Mouse (Mus musculus) G1E (cell line): ENCODE measurements around the gene Stip1. TPM values are rescaled to one million over a fixed set of nuclear protein-coding genes. Genes with fewer than 3 reads are reported as not detected.

Source experiments
- ATAC-seq: 2 replicates; pipeline ENCODE4 v1.8.0; 2016; ENCODE audit warnings: mild to moderate bottlenecking; ENCODE audit not compliant: insufficient number of reproducible peaks, poor library complexity, low FRiP score, severe bottlenecking; ENCODE audit errors: extremely low read depth
- DNase-seq: peaks from one replicate; pipeline ENCODE4 v3.0.0; 2012; ENCODE audit warnings: low spot score
- H3K27me3 ChIP-seq: 2 replicates; pipeline ENCODE4 v1.6.1; 2012; ENCODE audit warnings: mild to moderate bottlenecking, low read length, inconsistent platforms; ENCODE audit not compliant: insufficient read depth
- H3K36me3 ChIP-seq: replicated peaks from 2 replicates; pipeline ENCODE3; 2012; ENCODE audit warnings: mild to moderate bottlenecking, inconsistent platforms
- H3K4me1 ChIP-seq: 2 replicates; pipeline ENCODE4 v1.6.1; 2012; ENCODE audit warnings: low read depth, low read length, inconsistent platforms, mixed read lengths; ENCODE audit not compliant: insufficient read depth
- H3K4me3 ChIP-seq: 2 replicates; pipeline ENCODE4 v1.5.1; 2012; ENCODE audit warnings: low read depth, mild to moderate bottlenecking, inconsistent platforms, low read length, moderate library complexity, mixed read lengths
- H3K9me3 ChIP-seq: replicated peaks from 2 replicates; pipeline ENCODE4 v1.6.1; 2012; ENCODE audit warnings: inconsistent platforms
- CTCF ChIP-seq: IDR thresholded peaks from 2 replicates; pipeline ENCODE4 v1.5.1; 2012; ENCODE audit warnings: low read depth, low read length, inconsistent platforms, mixed read lengths
- GATA1 ChIP-seq: IDR thresholded peaks from 2 replicates; pipeline ENCODE4 v1.6.1; 2012; ENCODE audit warnings: borderline replicate concordance, low read length, inconsistent platforms, mixed read lengths
- GATA2 ChIP-seq: IDR thresholded peaks from 2 replicates; pipeline ENCODE4 v1.6.1; 2012; ENCODE audit warnings: low read depth, low read length, inconsistent platforms, borderline replicate concordance
- POLR2AphosphoS5 ChIP-seq: IDR thresholded peaks from 2 replicates; pipeline ENCODE4 v1.6.1; 2012; ENCODE audit warnings: low read depth, low read length, inconsistent platforms; ENCODE audit not compliant: insufficient replicate concordance
- TAL1 ChIP-seq: conservative IDR thresholded peaks from 2 replicates; pipeline ENCODE4 v1.6.1; 2012; ENCODE audit warnings: low read depth, low read length, inconsistent platforms, mixed read lengths
- polyA plus RNA-seq: library from polyadenylated mRNA; stranded (reverse); fragments of >175 nt; gene quantifications from 2 replicates; pipeline ENCODE4 v1.2.3, GENCODE M21; 2012
- total RNA-seq, 2 experiments: library from RNA; stranded (forward) in 1 of 2; stranded (reverse) in 1 of 2; fragments of 200-1000 nt in 1 of 2; fragments of >200 nt in 1 of 2; fragmentation: Nextera tagmentation in 1 of 2; gene quantifications; 2 replicates each; pipeline ENCODE4 v1.2.3; 2014 to 2017

Stip1 gene
- total and polyA plus RNA-seq, 3 experiments: 224 to 301 (median 279) TPM

- H3K27me3 ChIP-seq: no peaks in the 10 kb centered on the region
- peaks cover 66% of the 10 kb centered on the region for H3K4me1 ChIP-seq
- H3K4me3 ChIP-seq: peak within 1 kb of the TSS; percentile 76
- TF ChIP-seq POLR2AphosphoS5: 0 out of 2 replicates have a peak, but pooled peaks have one; percentile 52
- no peak for TF ChIP-seq GATA1
- H3K36me3 ChIP-seq: peaks cover 70% of the 10 kb centered on the region
- peak; percentile 59 for ATAC-seq
- DNase-seq: peak; percentile 86
- no peaks in the 10 kb centered on the region for H3K9me3 ChIP-seq
Measured at GRCm38 (mm10) chr19:6980381-6981093, 59.2 kb downstream of the Stip1 start, which contains the start of gene Fkbp2. TSS of gene Fkbp2 (minus strand) at chr19:6980501.

- Histone ChIP-seq H3K9me3 (no peaks in the 10 kb centered on the region), H3K27me3 (no peaks in the 10 kb centered on the region), H3K4me3 (peak overlapping the region; percentile 76), H3K36me3 (peaks cover 62% of the 10 kb centered on the region), H3K4me1 (peaks cover 65% of the 10 kb centered on the region)
- peak; percentile 90 for ATAC-seq
- DNase-seq: peak; percentile 78
- TF ChIP-seq CTCF (peak; percentile 36; the same call in 1 of the 2 replicates), GATA1 (no peak)
Measured at GRCm38 (mm10) chr19:6979486-6980380, 60.0 kb downstream of the Stip1 start.

GRCm38 (mm10) chr19:6979001-6979479, 60.7 kb downstream of the Stip1 start:
- peak; percentile 43 for DNase-seq
- no peak for ATAC-seq
- peaks cover 57% of the 10 kb centered on the region for H3K36me3 ChIP-seq
- H3K27me3 ChIP-seq: no peaks in the 10 kb centered on the region
- peaks cover 70% of the 10 kb centered on the region for H3K4me1 ChIP-seq
- no peaks in the 10 kb centered on the region for H3K9me3 ChIP-seq
- TF ChIP-seq CTCF: no peak
- TF ChIP-seq TAL1: no peak
- no peak for TF ChIP-seq POLR2AphosphoS5
- no peak for TF ChIP-seq GATA2
- no peak for TF ChIP-seq GATA1
- peak overlapping the region; percentile 76 for H3K4me3 ChIP-seq

GRCm38 (mm10) chr19:6978639-6978974, 61.2 kb downstream of the Stip1 start:
- Histone ChIP-seq H3K4me1 (peaks cover 71% of the 10 kb centered on the region), H3K27me3 (no peaks in the 10 kb centered on the region), H3K36me3 (peaks cover 53% of the 10 kb centered on the region), H3K9me3 (no peaks in the 10 kb centered on the region), H3K4me3 (peak overlapping the region; percentile 76)
- TF ChIP-seq POLR2AphosphoS5: no peak
- no peak for TF ChIP-seq CTCF
- no peak for TF ChIP-seq GATA2
- no peak for TF ChIP-seq GATA1
- ATAC-seq (no peak), DNase-seq (no peak)

- Histone ChIP-seq H3K9me3 (no peaks in the 10 kb centered on the region), H3K4me1 (peaks cover 73% of the 10 kb centered on the region), H3K27me3 (no peaks in the 10 kb centered on the region), H3K36me3 (peaks cover 48% of the 10 kb centered on the region), H3K4me3 (peak overlapping the region; percentile 76; the same call in 1 of the 2 replicates)
- DNase-seq (peak; percentile 24), ATAC-seq (no peak)
- TF ChIP-seq GATA1 (no peak), TAL1 (no peak), CTCF (no peak), POLR2AphosphoS5 (no peak), GATA2 (no peak)
Measured at GRCm38 (mm10) chr19:6977759-6978638, 61.8 kb downstream of the Stip1 start.
